Mouse (Mus musculus): ENCODE measurements around the gene Bbx. TPM values are rescaled to one million over a fixed set of nuclear protein-coding genes. Genes with fewer than 3 reads are reported as not detected.

The Bbx gene
- 6.6 TPM for polyA plus RNA-seq (2014; fragmentation: Illumina TruSeq; extraction: RNeasy Lipid Tissue Mini Kit (QIAGEN cat#74804); ENCODE audit: low read depth, low replicate concordance)

GRCm38 (mm10) chr16:50432062-50432878, at the start of gene Bbx:
TSS of gene Bbx (minus strand) at chr16:50432390.

Other genes with a start within 250 kb of the Bbx start
- not detected for gene Ccdc54, start 158.8 kb upstream of the Bbx start, polyA plus RNA-seq (2014; fragmentation: Illumina TruSeq; extraction: RNeasy Lipid Tissue Mini Kit (QIAGEN cat#74804); ENCODE audit: low read depth, low replicate concordance)